ENCODE assay signal across 18 mouse cellular contexts in genomic region chr10:117874936-117875335, GRCm38 (mm10). TPM values are rescaled to one million over a fixed set of nuclear protein-coding genes. Genes with fewer than 3 reads are reported as not detected.
A peak's percentile ranks its signal among the peaks of the same experiment; 100 is the strongest.
DNase-seq lines count a peak whose midpoint lies in the region; TF ChIP-seq lines count a peak whose summit lies in the region.
"Had no signal": no experiment of that assay in that cellular context is flagged by ENCODE, and none has a peak within 500 bp of the region (broad histone marks: within the 10 kb centered on the region; RNA-seq: fewer than 3 reads in every experiment).

No protein-coding gene starts in this region.

- H3K27ac ChIP-seq in gastrocnemius, adult 2 months: no peak overlapping the region
- H3K27ac ChIP-seq: embryonic facial prominence, embryonic 12.5 days; hindbrain, embryonic 14.5 days; midbrain, embryonic 12.5 days had no signal

- peak; percentile 42 for DNase-seq in layer of hippocampus, adult 11-12 months (ENCODE audit: low spot score)
- DNase-seq in layer of hippocampus, postnatal 10 days (ENCODE audit: low spot score in 2 of 2): no peak
- DNase-seq in layer of hippocampus, postnatal 25 days (ENCODE audit: extremely low spot score in 1 of 2, low spot score in 1 of 2): peak; percentile 7 to 28
- DNase-seq in right cerebral cortex, adult 18-20 months: peak; percentile 82
- no peak for DNase-seq in ovary, postnatal 36 days (ENCODE audit: low spot score)
- DNase-seq in heart, adult 18-20 months: no peak
- no peak for DNase-seq in gastrocnemius, adult 2 months
- no peak for DNase-seq in thymus, postnatal 25 days
- DNase-seq: cerebellum, postnatal 25 days; heart, postnatal 10 days; kidney, adult 18-20 months; kidney, postnatal 36 days; liver, postnatal 0 days; thymus, adult 2 months had no signal

- intact Hi-C loops in gastrocnemius, adult 2 months (cut with DNase I): no loop called here

- H3K4me3 ChIP-seq in gastrocnemius, adult 2 months: no peak overlapping the region
- H3K4me3 ChIP-seq: embryonic facial prominence, embryonic 12.5 days; midbrain, embryonic 12.5 days; myocyte had no signal

- TF ChIP-seq CTCF in gastrocnemius, adult 2 months (IDR thresholded peaks at IDR 0.05): no peak

RNA-seq across cellular contexts. Expression of gene Rap1b, which starts 29.1 kb away (rescaled TPM):
- total RNA-seq in layer of hippocampus, postnatal 10 days (2021): 10 to 100 TPM; 97.5 to 99.8 TPM
- total RNA-seq in layer of hippocampus, postnatal 25 days (2021): 10 to 100 TPM; 67.4 to 70.2 TPM
- 10 to 100 TPM; 48.1 to 52.0 TPM for total RNA-seq in heart, adult 18-20 months (2021)
- 10 to 100 TPM; 18.6 to 26.4 TPM for total RNA-seq in gastrocnemius, adult 2 months (2021)

Comparison
In these comparisons a context has a peak if more than half of its experiments do, and no peak if none do; other contexts are left out.
1. DNase-seq: peak in layer of hippocampus, adult 11-12 months (single experiment), layer of hippocampus, postnatal 25 days (2 of 2) and right cerebral cortex, adult 18-20 months (single experiment); none in layer of hippocampus, postnatal 10 days (0 of 2), ovary, postnatal 36 days (single experiment), heart, adult 18-20 months (0 of 2), gastrocnemius, adult 2 months (single experiment) and thymus, postnatal 25 days (single experiment).